Mouse (Mus musculus): ENCODE measurements around the gene Xkrx. TPM values are rescaled to one million over a fixed set of nuclear protein-coding genes. Genes with fewer than 3 reads are reported as not detected.
A peak's percentile ranks its signal among the peaks of the same experiment; 100 is the strongest.
"Not testable (repeated sequence)": the region's sequence is repeated elsewhere in the genome, so short reads cannot be mapped to it uniquely, and the experiment has no call there.

Xkrx gene
- 0.09 and 0.14 TPM in 2 replicates for polyA plus RNA-seq (2015; fragmentation: Nextera tagmentation; extraction: Ambion mirVana)

DNA sequence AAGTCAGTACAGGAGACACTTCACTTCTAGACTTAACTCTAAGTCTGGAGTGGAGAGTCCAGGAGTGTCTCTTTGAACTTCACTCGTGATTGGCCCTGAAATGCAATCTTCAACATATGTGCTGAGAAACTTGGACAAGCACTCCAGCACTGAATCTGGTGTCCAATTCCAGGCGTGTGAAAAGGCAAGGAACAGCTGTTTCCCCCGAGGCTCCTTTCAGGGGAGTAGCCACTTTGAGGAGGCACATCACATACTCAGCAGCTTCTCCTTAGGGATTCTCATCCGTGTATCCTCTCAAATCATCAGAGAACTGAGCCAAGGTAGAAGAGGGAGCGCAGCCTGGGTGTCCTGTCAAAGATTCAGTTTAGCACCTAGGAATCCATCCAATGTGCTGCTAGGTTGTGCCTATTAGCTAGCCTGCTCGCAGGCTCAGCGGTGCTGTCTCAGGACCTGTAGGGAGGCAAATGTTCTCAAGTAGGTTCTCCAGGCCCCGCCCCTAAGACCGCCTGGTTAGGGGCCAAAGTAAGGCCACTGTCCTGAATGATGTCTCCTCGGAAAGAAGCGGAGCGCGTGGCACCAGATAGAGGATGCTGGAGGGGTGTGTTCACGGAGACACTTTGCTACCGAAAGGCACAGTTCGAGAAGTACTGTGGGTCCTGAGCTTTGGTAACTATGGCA, at the start of gene Xkrx:
TSS of gene Xkrx (minus strand) at position 34 of the 678 bp plus-strand sequence.
- Histone ChIP-seq H3K4me1 (ENCODE audit: insufficient read depth, low read length) (0 out of 2 replicates have a peak, but pooled peaks cover 5% of the 10 kb centered on the region), H3K27ac (ENCODE audit: low read length) (no peak within 1 kb of the TSS), H3K9me3 (ENCODE audit: low read length) (no peaks in the 10 kb centered on the region), H3K4me2 (replicated peaks; ENCODE audit: low read depth, low read length) (peak within 1 kb of the TSS; percentile 51), H3K27me3 (ENCODE audit: insufficient read depth, low read length) (peaks cover 25% of the 10 kb centered on the region), H3K36me3 (ENCODE audit: insufficient read depth, low read length) (no peaks in the 10 kb centered on the region), H3K9ac (replicated peaks; ENCODE audit: low read length) (no peak within 1 kb of the TSS), H3K4me3 (ENCODE audit: low read length) (peak within 1 kb of the TSS; percentile 25)
- WGBS = 32% methylated on average over 16 of the region's 16 CpGs
- peak; percentile 57; the same call in 1 of the 2 replicates for ATAC-seq (ENCODE audit: low FRiP score, low TSS enrichment)

DNA sequence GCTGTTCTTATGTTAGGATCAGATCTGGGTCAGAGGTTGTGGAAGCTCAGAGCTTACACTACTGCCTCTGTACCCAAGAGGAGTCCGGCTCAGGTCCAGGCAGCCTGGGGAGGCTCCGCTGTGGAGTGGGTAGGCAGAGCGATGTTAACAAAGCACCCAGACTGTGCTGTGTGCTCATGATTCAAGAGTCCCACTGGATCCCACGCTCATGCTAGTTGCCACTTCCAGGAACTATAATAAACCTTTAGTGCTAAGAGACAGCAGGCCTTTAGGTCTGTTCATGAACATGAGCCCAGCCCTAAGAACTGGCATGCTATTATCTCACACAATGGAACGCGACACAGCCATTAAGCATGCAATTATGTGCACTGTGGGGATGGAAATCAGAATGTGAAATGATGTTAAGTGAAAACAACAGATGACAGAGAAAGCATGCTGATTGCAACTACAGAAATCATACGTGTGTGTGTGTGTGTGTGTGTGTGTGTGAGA, 49.3 kb upstream of the Xkrx start:
- no peak for ATAC-seq (ENCODE audit: low FRiP score, low TSS enrichment)
- no peak overlapping the region for H3K27ac ChIP-seq (ENCODE audit: low read length)
- no peak overlapping the region for H3K9ac ChIP-seq (replicated peaks; ENCODE audit: low read length)
- 87% methylated on average over 7 of the region's 7 CpGs for WGBS
- H3K36me3 ChIP-seq (ENCODE audit: insufficient read depth, low read length) = no peaks in the 10 kb centered on the region
- H3K4me1 ChIP-seq (ENCODE audit: insufficient read depth, low read length) = no peaks in the 10 kb centered on the region
- H3K9me3 ChIP-seq (ENCODE audit: low read length) = no peaks in the 10 kb centered on the region
- no peak overlapping the region for H3K4me3 ChIP-seq (ENCODE audit: low read length)
- H3K27me3 ChIP-seq (ENCODE audit: insufficient read depth, low read length) = no peaks in the 10 kb centered on the region; the same call in 1 of the 2 replicates
- H3K4me2 ChIP-seq (replicated peaks; ENCODE audit: low read depth, low read length) = no peak overlapping the region

GRCm38 (mm10) chrX:134208491-134208890, 46.6 kb upstream of the Xkrx start:
- Histone ChIP-seq H3K27me3 (ENCODE audit: insufficient read depth, low read length) (no peaks in the 10 kb centered on the region; the same call in 1 of the 2 replicates), H3K4me1 (ENCODE audit: insufficient read depth, low read length) (no peaks in the 10 kb centered on the region), H3K4me2 (replicated peaks; ENCODE audit: low read depth, low read length) (no peak overlapping the region), H3K4me3 (ENCODE audit: low read length) (no peak overlapping the region), H3K36me3 (ENCODE audit: insufficient read depth, low read length) (no peaks in the 10 kb centered on the region), H3K9me3 (ENCODE audit: low read length) (no peaks in the 10 kb centered on the region), H3K27ac (ENCODE audit: low read length) (no peak overlapping the region), H3K9ac (replicated peaks; ENCODE audit: low read length) (no peak overlapping the region)
- no peak for ATAC-seq (ENCODE audit: low FRiP score, low TSS enrichment)
- 76% methylated on average over 2 of the region's 2 CpGs for WGBS

DNA sequence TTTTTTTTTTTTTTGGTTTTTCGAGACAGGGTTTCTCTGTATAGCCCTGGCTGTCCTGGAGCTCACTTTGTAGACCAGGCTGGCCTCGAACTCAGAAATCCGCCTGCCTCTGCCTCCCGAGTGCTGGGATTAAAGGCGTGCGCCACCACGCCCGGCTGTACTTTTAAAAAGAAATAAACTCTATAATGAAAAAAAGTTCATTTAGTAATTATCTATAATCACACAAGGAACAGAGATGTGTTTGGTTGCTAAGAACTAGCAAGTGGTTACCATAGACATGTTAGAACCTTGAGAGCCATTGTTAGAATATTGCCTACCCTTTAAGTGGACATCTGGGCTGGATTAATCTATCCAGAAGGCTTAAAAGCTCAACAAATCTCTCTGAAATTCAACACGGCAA, 25.3 kb upstream of the Xkrx start, which contains the start of gene Arl13a:
TSS of gene Arl13a (plus strand) at position 301 of the 400 bp plus-strand sequence.
- not testable (repeated sequence) for H3K9ac ChIP-seq (replicated peaks; ENCODE audit: low read length); H3K4me3 ChIP-seq (ENCODE audit: low read length)
- 93% methylated on average over 7 of the region's 9 CpGs for WGBS

DNA sequence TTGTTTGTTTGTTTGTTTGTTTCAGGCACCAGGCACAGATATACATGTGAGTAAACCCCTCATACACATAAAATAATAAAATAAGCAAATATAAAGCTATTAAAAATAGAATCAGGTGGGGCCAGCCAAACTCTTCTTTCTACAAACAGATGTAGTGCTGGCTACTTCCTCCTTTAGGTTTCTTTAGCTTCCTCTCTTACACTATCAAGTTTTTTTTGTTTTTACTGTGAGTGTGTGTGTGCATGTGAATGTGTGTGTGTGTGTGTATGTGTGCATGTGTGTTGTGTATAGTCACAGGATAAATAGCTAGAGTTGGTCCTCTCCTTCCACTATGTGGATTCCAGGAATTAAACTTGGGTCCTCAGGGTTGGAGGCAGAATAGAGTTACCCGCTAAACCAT, 12.8 kb upstream of the Xkrx start:
- Histone ChIP-seq H3K27ac (ENCODE audit: low read length) (no peak overlapping the region), H3K9ac (replicated peaks; ENCODE audit: low read length) (no peak overlapping the region), H3K4me1 (ENCODE audit: insufficient read depth, low read length) (no peaks in the 10 kb centered on the region), H3K9me3 (ENCODE audit: low read length) (no peaks in the 10 kb centered on the region), H3K27me3 (ENCODE audit: insufficient read depth, low read length) (peaks cover 6% of the 10 kb centered on the region; the same call in 1 of the 2 replicates), H3K36me3 (ENCODE audit: insufficient read depth, low read length) (no peaks in the 10 kb centered on the region), H3K4me3 (ENCODE audit: low read length) (no peak overlapping the region), H3K4me2 (replicated peaks; ENCODE audit: low read depth, low read length) (no peak overlapping the region)
- WGBS = 88% methylated on average over 1 of the region's 1 CpGs
- no peak for ATAC-seq (ENCODE audit: low FRiP score, low TSS enrichment)

More for the DNA sequence above, 25.3 kb upstream of the Xkrx start, which contains the start of gene Arl13a:
- not testable (repeated sequence) for ATAC-seq (ENCODE audit: low FRiP score, low TSS enrichment); H3K27ac ChIP-seq (ENCODE audit: low read length); H3K27me3 ChIP-seq (ENCODE audit: insufficient read depth, low read length); H3K4me2 ChIP-seq (replicated peaks; ENCODE audit: low read depth, low read length); H3K4me1 ChIP-seq (ENCODE audit: insufficient read depth, low read length); H3K36me3 ChIP-seq (ENCODE audit: insufficient read depth, low read length); H3K9me3 ChIP-seq (ENCODE audit: low read length)

GRCm38 (mm10) chrX:134170584-134170983, 8.7 kb upstream of the Xkrx start:
- no peak for ATAC-seq (ENCODE audit: low FRiP score, low TSS enrichment)
- no peak overlapping the region for H3K4me2 ChIP-seq (replicated peaks; ENCODE audit: low read depth, low read length)
- WGBS = 95% methylated on average over 1 of the region's 1 CpGs
- H3K9me3 ChIP-seq (ENCODE audit: low read length) = no peaks in the 10 kb centered on the region
- H3K36me3 ChIP-seq (ENCODE audit: insufficient read depth, low read length) = no peaks in the 10 kb centered on the region
- H3K4me1 ChIP-seq (ENCODE audit: insufficient read depth, low read length) = no peaks in the 10 kb centered on the region
- no peak overlapping the region for H3K9ac ChIP-seq (replicated peaks; ENCODE audit: low read length)
- H3K4me3 ChIP-seq (ENCODE audit: low read length) = no peak overlapping the region
- peaks cover 3% of the 10 kb centered on the region; the same call in 1 of the 2 replicates for H3K27me3 ChIP-seq (ENCODE audit: insufficient read depth, low read length)
- H3K27ac ChIP-seq (ENCODE audit: low read length) = no peak overlapping the region

DNA sequence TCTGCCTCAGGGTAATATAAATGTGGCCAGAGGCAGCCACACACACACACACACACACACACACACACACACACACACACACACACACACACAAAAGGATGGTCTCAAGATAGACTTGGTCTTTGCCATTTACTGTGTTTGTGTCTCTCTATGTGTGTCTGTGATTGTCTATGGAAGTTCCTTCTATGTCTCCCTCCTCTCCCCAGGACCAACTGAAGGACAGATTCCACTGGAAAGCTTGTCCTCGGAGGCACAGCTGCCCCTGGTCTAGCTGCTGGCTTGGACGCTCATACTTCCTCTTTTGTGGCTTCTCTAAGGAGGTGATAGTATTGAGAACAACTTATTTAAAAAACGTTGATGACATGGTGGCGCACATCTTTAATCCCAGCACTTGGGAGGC, 1.6 kb upstream of the Xkrx start:
- WGBS = 51% methylated on average over 4 of the region's 4 CpGs
- Histone ChIP-seq H3K4me2 (replicated peaks; ENCODE audit: low read depth, low read length) (no peak overlapping the region), H3K4me3 (ENCODE audit: low read length) (no peak overlapping the region), H3K9me3 (ENCODE audit: low read length) (no peaks in the 10 kb centered on the region), H3K4me1 (ENCODE audit: insufficient read depth, low read length) (0 out of 2 replicates have a peak, but pooled peaks cover 5% of the 10 kb centered on the region), H3K27ac (ENCODE audit: low read length) (no peak overlapping the region), H3K36me3 (ENCODE audit: insufficient read depth, low read length) (no peaks in the 10 kb centered on the region), H3K27me3 (ENCODE audit: insufficient read depth, low read length) (peaks cover 25% of the 10 kb centered on the region), H3K9ac (replicated peaks; ENCODE audit: low read length) (no peak overlapping the region)
- no peak for ATAC-seq (ENCODE audit: low FRiP score, low TSS enrichment)

- H3K9me3 ChIP-seq (ENCODE audit: low read length) = no peaks in the 10 kb centered on the region
- no peak overlapping the region for H3K9ac ChIP-seq (replicated peaks; ENCODE audit: low read length)
- peak overlapping the region; percentile 51 for H3K4me2 ChIP-seq (replicated peaks; ENCODE audit: low read depth, low read length)
- H3K4me1 ChIP-seq (ENCODE audit: insufficient read depth, low read length) = 0 out of 2 replicates have a peak, but pooled peaks cover 5% of the 10 kb centered on the region
- H3K36me3 ChIP-seq (ENCODE audit: insufficient read depth, low read length) = no peaks in the 10 kb centered on the region
- H3K4me3 ChIP-seq (ENCODE audit: low read length) = peak overlapping the region; percentile 25
- peaks cover 25% of the 10 kb centered on the region for H3K27me3 ChIP-seq (ENCODE audit: insufficient read depth, low read length)
- WGBS = 26% methylated on average over 11 of the region's 11 CpGs
- H3K27ac ChIP-seq (ENCODE audit: low read length) = no peak overlapping the region
- no peak for ATAC-seq (ENCODE audit: low FRiP score, low TSS enrichment)
Measured at GRCm38 (mm10) chrX:134162826-134163225, 950 bp upstream of the Xkrx start.

DNA sequence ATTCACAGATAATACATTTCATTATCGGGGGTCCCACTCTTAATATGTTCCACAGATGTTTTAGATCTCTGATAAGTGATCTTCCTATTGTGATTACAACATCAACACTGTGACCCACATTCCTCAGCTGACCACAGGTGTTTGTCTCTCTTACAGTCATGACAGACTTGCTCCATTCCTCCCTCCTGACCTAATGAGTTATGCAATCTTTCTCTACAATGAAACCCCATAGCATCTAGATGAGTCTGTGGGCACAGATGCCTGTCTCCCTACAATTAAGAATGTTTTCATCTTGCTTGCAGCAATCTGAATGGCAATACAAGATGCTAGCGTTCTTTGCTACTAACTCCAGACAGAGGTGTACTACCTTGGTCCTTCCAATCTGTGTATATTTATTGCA, 1.4 kb downstream of the Xkrx start:
- no peak overlapping the region for H3K4me2 ChIP-seq (replicated peaks; ENCODE audit: low read depth, low read length)
- H3K27me3 ChIP-seq (ENCODE audit: insufficient read depth, low read length) = peaks cover 25% of the 10 kb centered on the region
- ATAC-seq (ENCODE audit: low FRiP score, low TSS enrichment) = no peak

GRCm38 (mm10) chrX:134158151-134158550, 3.7 kb downstream of the Xkrx start:
- ATAC-seq (ENCODE audit: low FRiP score, low TSS enrichment) = no peak
- no peak overlapping the region for H3K27ac ChIP-seq (ENCODE audit: low read length)
- no peak overlapping the region for H3K4me2 ChIP-seq (replicated peaks; ENCODE audit: low read depth, low read length)
- no peak overlapping the region for H3K4me3 ChIP-seq (ENCODE audit: low read length)
- H3K4me1 ChIP-seq (ENCODE audit: insufficient read depth, low read length) = 0 out of 2 replicates have a peak, but pooled peaks cover 5% of the 10 kb centered on the region
- H3K9me3 ChIP-seq (ENCODE audit: low read length) = no peaks in the 10 kb centered on the region
- H3K36me3 ChIP-seq (ENCODE audit: insufficient read depth, low read length) = no peaks in the 10 kb centered on the region
- WGBS = 44% methylated on average over 7 of the region's 7 CpGs
- peaks cover 20% of the 10 kb centered on the region for H3K27me3 ChIP-seq (ENCODE audit: insufficient read depth, low read length)
- no peak overlapping the region for H3K9ac ChIP-seq (replicated peaks; ENCODE audit: low read length)

More for the DNA sequence above, 1.4 kb downstream of the Xkrx start:
- Histone ChIP-seq H3K9me3 (ENCODE audit: low read length) (no peaks in the 10 kb centered on the region), H3K36me3 (ENCODE audit: insufficient read depth, low read length) (no peaks in the 10 kb centered on the region), H3K4me1 (ENCODE audit: insufficient read depth, low read length) (0 out of 2 replicates have a peak, but pooled peaks cover 5% of the 10 kb centered on the region), H3K9ac (replicated peaks; ENCODE audit: low read length) (no peak overlapping the region), H3K27ac (ENCODE audit: low read length) (no peak overlapping the region), H3K4me3 (ENCODE audit: low read length) (no peak overlapping the region)
- 81% methylated on average over 2 of the region's 2 CpGs for WGBS

Measured in kidney, embryonic 16.5 days (tissue).